Mouse (Mus musculus) midbrain, embryonic 13.5 days (tissue): Measurements from ENCODE around the gene Kncn. TPM values are rescaled to one million over a fixed set of nuclear protein-coding genes. Genes with fewer than 3 reads are reported as not detected.
A peak's percentile ranks its signal among the peaks of the same experiment; 100 is the strongest.

ENCODE experiments used
- ATAC-seq: fragments of 200-750 bp; cut with Nextera tagmentation; 2 replicates; pipeline ENCODE4 v1.8.0; 2017; ENCODE audit warnings: mild to moderate bottlenecking, moderate TSS enrichment, moderate library complexity
- H3K27ac ChIP-seq: fragments of 300-500 bp; sonication (generic); 2 replicates; pipeline ENCODE4 v1.5.1; 2015; ENCODE audit warnings: inconsistent platforms, mild to moderate bottlenecking, moderate library complexity
- H3K27me3 ChIP-seq: fragments of 300-500 bp; sonication (generic); 2 replicates; pipeline ENCODE4 v1.6.1; 2015; ENCODE audit warnings: mild to moderate bottlenecking, inconsistent platforms
- H3K36me3 ChIP-seq: fragments of 300-500 bp; sonication (generic); 2 replicates; pipeline ENCODE4 v1.6.1; 2015; ENCODE audit warnings: mild to moderate bottlenecking, inconsistent platforms
- H3K4me1 ChIP-seq: fragments of 300-500 bp; sonication (generic); replicated peaks from 2 replicates; pipeline ENCODE4 v1.6.1; 2015; ENCODE audit warnings: inconsistent platforms
- H3K4me2 ChIP-seq: fragments of 300-500 bp; sonication (generic); replicated peaks from 2 replicates; pipeline ENCODE4 v1.6.1; 2015; ENCODE audit warnings: moderate library complexity, mild to moderate bottlenecking, inconsistent platforms
- H3K4me3 ChIP-seq: fragments of 300-500 bp; sonication (generic); replicated peaks from 2 replicates; pipeline ENCODE4 v1.5.1; 2015; ENCODE audit warnings: mild to moderate bottlenecking, inconsistent platforms
- H3K9ac ChIP-seq: fragments of 300-500 bp; sonication (generic); replicated peaks from 2 replicates; pipeline ENCODE4 v1.6.1; 2015; ENCODE audit warnings: mild to moderate bottlenecking, inconsistent platforms
- H3K9me3 ChIP-seq: fragments of 300-500 bp; sonication (generic); 2 replicates; pipeline ENCODE4 v1.6.1; 2016; ENCODE audit warnings: mild to moderate bottlenecking, inconsistent platforms
- WGBS: fragments of 180-500 bp; shearing (Covaris S2); methylation state at CpG from one replicate; pipeline ENCODE4 v1.1.7; 2015; 5-methylcytosine and 5-hydroxymethylcytosine counted together
- polyA plus RNA-seq: library from polyadenylated mRNA; unstranded; fragments of >200 nt; fragmentation: Nextera tagmentation; extraction: Ambion mirVana; gene quantifications from 2 replicates; pipeline ENCODE4 v1.2.1, GENCODE M21; 2015

The Kncn gene
- polyA plus RNA-seq: 0.24 TPM in 1 of 2 replicates, not detected in the other

DNA sequence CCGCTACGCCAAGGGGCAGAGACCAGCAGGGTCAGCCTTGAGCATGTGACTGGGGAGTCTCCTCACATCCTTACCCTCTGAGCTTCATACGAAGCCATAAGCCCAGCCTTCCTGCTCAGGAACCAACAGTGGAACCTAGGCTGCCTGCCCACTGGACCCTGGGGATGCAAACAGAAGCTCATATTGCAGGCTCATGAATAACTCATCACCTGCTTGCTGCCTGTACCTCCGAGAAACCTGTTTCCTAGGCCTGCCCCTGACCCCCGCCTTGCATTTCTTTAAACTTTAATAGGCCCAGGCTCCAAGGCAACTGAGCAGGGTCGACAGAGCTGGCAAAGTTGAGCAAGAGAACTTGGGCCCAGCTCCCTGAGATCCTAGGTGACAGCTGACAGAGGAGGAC is at the start of gene Kncn:
Gene Kncn, plus strand, starts transcription at position 379 of the 400 bp plus-strand sequence.
- H3K36me3 ChIP-seq: no peaks in the 10 kb centered on the region
- no peak within 1 kb of the TSS for H3K4me3 ChIP-seq
- no peaks in the 10 kb centered on the region for H3K9me3 ChIP-seq
- ATAC-seq: no peak
- peaks cover 35% of the 10 kb centered on the region for H3K4me1 ChIP-seq
- peaks cover 11% of the 10 kb centered on the region for H3K27me3 ChIP-seq
- H3K4me2 ChIP-seq: no peak within 1 kb of the TSS
- H3K27ac ChIP-seq: no peak within 1 kb of the TSS
- 70% methylated on average over 6 of the region's 6 CpGs for WGBS
- no peak within 1 kb of the TSS for H3K9ac ChIP-seq

GRCm38 (mm10) chr4:115835576-115835975 is 48.6 kb upstream of the Kncn start:
- Histone ChIP-seq H3K4me3 (no peak overlapping the region), H3K4me1 (peaks cover 13% of the 10 kb centered on the region), H3K27ac (no peak overlapping the region), H3K27me3 (no peaks in the 10 kb centered on the region), H3K36me3 (no peaks in the 10 kb centered on the region), H3K9me3 (no peaks in the 10 kb centered on the region), H3K9ac (no peak overlapping the region), H3K4me2 (no peak overlapping the region)
- ATAC-seq: no peak
- WGBS: 71% methylated on average over 2 of the region's 2 CpGs

GRCm38 (mm10) chr4:115838196-115838595 is 46.0 kb upstream of the Kncn start:
- no peak for ATAC-seq
- H3K27me3 ChIP-seq: no peaks in the 10 kb centered on the region
- 72% methylated on average over 4 of the region's 4 CpGs for WGBS
- H3K9me3 ChIP-seq: no peaks in the 10 kb centered on the region
- no peak overlapping the region for H3K9ac ChIP-seq
- H3K27ac ChIP-seq: no peak overlapping the region
- H3K4me1 ChIP-seq: peaks cover 13% of the 10 kb centered on the region
- peak overlapping the region; percentile 72 for H3K4me2 ChIP-seq
- H3K36me3 ChIP-seq: no peaks in the 10 kb centered on the region
- H3K4me3 ChIP-seq: no peak overlapping the region; the same call in 1 of the 2 replicates

GRCm38 (mm10) chr4:115838696-115839641 is 45.2 kb upstream of the Kncn start, which contains the start of gene Mknk1:
TSS of gene Mknk1 (plus strand) at chr4:115839198.
- Histone ChIP-seq H3K9ac (peak within 1 kb of the TSS; percentile 81), H3K27me3 (no peaks in the 10 kb centered on the region), H3K27ac (peak within 1 kb of the TSS; percentile 53; the same call in 1 of the 2 replicates), H3K4me3 (peak within 1 kb of the TSS; percentile 68), H3K36me3 (no peaks in the 10 kb centered on the region), H3K4me2 (peak within 1 kb of the TSS; percentile 72), H3K9me3 (no peaks in the 10 kb centered on the region), H3K4me1 (peaks cover 13% of the 10 kb centered on the region)
- ATAC-seq: peak; percentile 96
- 3% methylated on average over 51 of the region's 51 CpGs for WGBS

DNA sequence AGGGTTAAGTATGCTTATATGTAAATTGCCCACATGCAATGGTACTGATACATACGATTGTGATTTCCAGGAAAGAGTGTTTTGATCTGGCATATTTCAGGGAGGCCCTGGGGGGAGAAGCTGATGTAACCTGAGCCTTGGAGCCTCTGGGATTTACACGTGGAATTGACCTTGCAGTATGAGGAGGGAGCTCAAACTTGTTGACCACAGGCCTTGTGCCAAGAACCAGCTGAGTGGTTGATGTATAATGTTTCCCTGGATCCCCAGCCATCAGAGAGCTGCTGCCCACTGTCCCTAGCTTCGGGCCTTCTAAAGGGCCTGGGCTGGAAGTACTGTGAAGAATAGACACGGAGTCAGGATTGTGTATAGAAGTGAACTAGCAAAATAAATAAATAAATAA is 44.2 kb upstream of the Kncn start:
- Histone ChIP-seq H3K36me3 (no peaks in the 10 kb centered on the region), H3K4me3 (peak overlapping the region; percentile 68), H3K4me1 (peaks cover 13% of the 10 kb centered on the region), H3K9me3 (no peaks in the 10 kb centered on the region), H3K4me2 (peak overlapping the region; percentile 72), H3K9ac (no peak overlapping the region), H3K27me3 (no peaks in the 10 kb centered on the region), H3K27ac (no peak overlapping the region)
- no peak for ATAC-seq
- 69% methylated on average over 4 of the region's 4 CpGs for WGBS

GRCm38 (mm10) chr4:115840842-115841241 is 43.4 kb upstream of the Kncn start:
- 94% methylated on average over 4 of the region's 4 CpGs for WGBS
- H3K4me1 ChIP-seq: peaks cover 13% of the 10 kb centered on the region

DNA sequence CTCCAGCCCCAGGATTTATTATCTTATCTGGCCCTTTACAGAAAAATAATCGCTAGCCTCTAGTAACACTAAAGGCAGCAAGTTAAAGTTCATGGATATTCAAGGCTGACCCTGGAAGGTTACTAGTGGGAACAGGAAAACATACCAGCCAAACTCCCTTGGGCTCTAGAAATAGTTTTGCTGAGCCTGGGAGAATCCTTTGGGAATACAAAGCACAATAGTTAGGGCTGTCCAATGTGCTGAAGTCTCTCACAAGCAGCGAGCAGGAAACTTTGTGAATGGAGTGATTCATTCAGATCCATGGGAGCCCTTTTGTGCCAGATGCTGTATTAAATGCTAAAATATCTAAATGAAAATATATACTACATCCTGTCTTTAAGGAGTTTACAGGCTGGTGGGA is 37.5 kb upstream of the Kncn start:
- Histone ChIP-seq H3K9ac (no peak overlapping the region), H3K4me2 (no peak overlapping the region), H3K9me3 (no peaks in the 10 kb centered on the region), H3K27me3 (no peaks in the 10 kb centered on the region), H3K4me3 (no peak overlapping the region), H3K36me3 (peaks cover 22% of the 10 kb centered on the region), H3K4me1 (no peaks in the 10 kb centered on the region; the same call in 1 of the 2 replicates), H3K27ac (no peak overlapping the region)
- 65% methylated on average over 2 of the region's 2 CpGs for WGBS
- no peak for ATAC-seq

More at GRCm38 (mm10) chr4:115840842-115841241, 43.4 kb upstream of the Kncn start:
- no peaks in the 10 kb centered on the region for H3K36me3 ChIP-seq
- no peak for ATAC-seq
- no peak overlapping the region for H3K4me3 ChIP-seq
- no peak overlapping the region for H3K27ac ChIP-seq
- no peak overlapping the region for H3K9ac ChIP-seq
- H3K27me3 ChIP-seq: no peaks in the 10 kb centered on the region
- no peaks in the 10 kb centered on the region for H3K9me3 ChIP-seq
- no peak overlapping the region for H3K4me2 ChIP-seq

GRCm38 (mm10) chr4:115847377-115847776 is 36.8 kb upstream of the Kncn start:
- WGBS: 61% methylated on average over 5 of the region's 5 CpGs

GRCm38 (mm10) chr4:115848083-115848482 is 36.1 kb upstream of the Kncn start:
- Histone ChIP-seq H3K4me3 (no peak overlapping the region), H3K4me1 (no peaks in the 10 kb centered on the region; the same call in 1 of the 2 replicates), H3K4me2 (no peak overlapping the region), H3K9me3 (no peaks in the 10 kb centered on the region), H3K27ac (no peak overlapping the region), H3K36me3 (peaks cover 28% of the 10 kb centered on the region), H3K27me3 (no peaks in the 10 kb centered on the region), H3K9ac (no peak overlapping the region)
- 96% methylated on average over 1 of the region's 1 CpGs for WGBS
- ATAC-seq: no peak

More at GRCm38 (mm10) chr4:115847377-115847776, 36.8 kb upstream of the Kncn start:
- no peak overlapping the region for H3K27ac ChIP-seq
- no peaks in the 10 kb centered on the region for H3K27me3 ChIP-seq
- H3K4me2 ChIP-seq: no peak overlapping the region
- peaks cover 25% of the 10 kb centered on the region for H3K36me3 ChIP-seq
- no peak for ATAC-seq
- H3K4me3 ChIP-seq: no peak overlapping the region
- H3K9me3 ChIP-seq: no peaks in the 10 kb centered on the region
- no peaks in the 10 kb centered on the region; the same call in 1 of the 2 replicates for H3K4me1 ChIP-seq
- no peak overlapping the region for H3K9ac ChIP-seq

- no peak for ATAC-seq
Measured at GRCm38 (mm10) chr4:115848990-115849677, 35.1 kb upstream of the Kncn start.

DNA sequence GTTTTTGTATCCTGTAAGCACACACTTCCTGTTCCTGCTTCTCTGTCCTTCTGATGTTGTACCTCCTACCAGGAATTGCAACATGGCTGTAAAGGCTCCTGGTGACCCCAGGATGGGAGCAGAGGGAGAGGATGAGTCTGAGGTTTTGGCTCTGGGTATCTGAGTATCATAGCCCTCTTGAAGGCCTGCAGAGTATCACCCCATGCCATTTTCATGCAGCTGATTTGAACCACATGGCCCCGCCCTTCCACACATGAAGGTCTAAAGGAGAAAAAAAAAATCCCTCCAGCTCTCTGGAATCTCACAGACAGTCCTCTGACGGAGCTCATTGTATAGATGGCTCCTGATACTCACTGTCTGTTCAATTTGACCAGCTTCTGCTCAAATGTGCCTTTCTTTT is 34.1 kb upstream of the Kncn start:
- no peak overlapping the region for H3K4me3 ChIP-seq
- WGBS: 74% methylated on average over 2 of the region's 2 CpGs
- H3K27me3 ChIP-seq: no peaks in the 10 kb centered on the region
- no peak overlapping the region for H3K4me2 ChIP-seq
- H3K9ac ChIP-seq: no peak overlapping the region
- no peak overlapping the region for H3K27ac ChIP-seq
- ATAC-seq: no peak
- peaks cover 14% of the 10 kb centered on the region for H3K4me1 ChIP-seq
- H3K9me3 ChIP-seq: no peaks in the 10 kb centered on the region
- H3K36me3 ChIP-seq: peaks cover 28% of the 10 kb centered on the region

More at GRCm38 (mm10) chr4:115848990-115849677, 35.1 kb upstream of the Kncn start:
- Histone ChIP-seq H3K9ac (no peak overlapping the region), H3K27me3 (no peaks in the 10 kb centered on the region), H3K36me3 (peaks cover 28% of the 10 kb centered on the region), H3K4me1 (peaks cover 4% of the 10 kb centered on the region), H3K4me2 (no peak overlapping the region), H3K9me3 (no peaks in the 10 kb centered on the region), H3K27ac (no peak overlapping the region), H3K4me3 (no peak overlapping the region)
- WGBS: 73% methylated on average over 8 of the region's 8 CpGs

GRCm38 (mm10) chr4:115850631-115851030 is 33.6 kb upstream of the Kncn start:
- ATAC-seq: no peak
- Histone ChIP-seq H3K4me3 (no peak overlapping the region), H3K4me2 (no peak overlapping the region), H3K27ac (no peak overlapping the region), H3K4me1 (peaks cover 19% of the 10 kb centered on the region), H3K9ac (no peak overlapping the region), H3K27me3 (no peaks in the 10 kb centered on the region), H3K36me3 (peaks cover 28% of the 10 kb centered on the region), H3K9me3 (no peaks in the 10 kb centered on the region)
- WGBS: 76% methylated on average over 2 of the region's 2 CpGs
